Mouse (Mus musculus): ENCODE measurements around the gene Magi1. TPM values are rescaled to one million over a fixed set of nuclear protein-coding genes. Genes with fewer than 3 reads are reported as not detected.

Gene Magi1
- total and polyA plus RNA-seq, 3 experiments = not detected

GRCm38 (mm10) chr6:93983551-93983950 is 300.2 kb downstream of the Magi1 start:
- H3K27me3 ChIP-seq (ENCODE audit: control insufficient read depth in 1 of 2, insufficient read depth in 2 of 2, low read length in 2 of 2) = no peaks in the 10 kb centered on the region
- H3K36me3 ChIP-seq (ENCODE audit: control insufficient read depth in 1 of 2, insufficient read depth in 2 of 2, low read length in 2 of 2) = no peaks in the 10 kb centered on the region
- no peaks in the 10 kb centered on the region for H3K4me1 ChIP-seq (ENCODE audit: control insufficient read depth in 1 of 2, insufficient read depth in 2 of 2, low read length in 2 of 2)
- DNase-seq (ENCODE audit: low read depth, low spot score) = no peak
- H3K9ac ChIP-seq (ENCODE audit: control insufficient read depth, low read depth, low read length, poor library complexity, severe bottlenecking) = no peak overlapping the region
- no peak overlapping the region for H3K27ac ChIP-seq (ENCODE audit: control insufficient read depth, low read depth, low read length)
- no peak overlapping the region for H3K4me3 ChIP-seq (ENCODE audit: control insufficient read depth in 1 of 2, insufficient read depth in 1 of 2, low read depth in 2 of 2, low read length in 2 of 2)
- H3K79me2 ChIP-seq (ENCODE audit: control insufficient read depth, insufficient read depth, low read length, poor library complexity) = no peaks in the 10 kb centered on the region
- H3K9me3 ChIP-seq (replicated peaks; ENCODE audit: insufficient read depth, low read length) = no peaks in the 10 kb centered on the region
- no peak for TF ChIP-seq HCFC1 (IDR thresholded peaks at IDR 0.05; ENCODE audit: low read depth, low read length)
- TF ChIP-seq USF2 (IDR thresholded peaks at IDR 0.05; ENCODE audit: borderline replicate concordance in 1 of 2, insufficient read depth in 1 of 2, low read depth in 1 of 2, low read length in 2 of 2) = no peak
- no peak for TF ChIP-seq NRF1 (IDR thresholded peaks at IDR 0.05; ENCODE audit: insufficient read depth, low read depth, low read length, poor library complexity, severe bottlenecking)
- TF ChIP-seq POLR2A (IDR thresholded peaks at IDR 0.05; ENCODE audit: control insufficient read depth in 1 of 2, insufficient read depth in 1 of 2, low read depth in 1 of 2, low read length in 2 of 2, poor library complexity in 1 of 2) = no peak
- no peak for TF ChIP-seq RCOR1 (IDR thresholded peaks at IDR 0.05; ENCODE audit: low read depth, low read length)
- TF ChIP-seq MAZ (IDR thresholded peaks at IDR 0.05; ENCODE audit: low read depth, low read length) = no peak
- no peak for TF ChIP-seq SMC3 (IDR thresholded peaks at IDR 0.05; ENCODE audit: low read depth, low read length)
- TF ChIP-seq ZNF384 (IDR thresholded peaks at IDR 0.05; ENCODE audit: low read depth, low read length) = no peak
- no peak for TF ChIP-seq GATA1 (IDR thresholded peaks at IDR 0.05; ENCODE audit: low read depth, low read length)
- no peak for TF ChIP-seq SIN3A (IDR thresholded peaks at IDR 0.05; ENCODE audit: low read length)
- no peak for TF ChIP-seq RAD21 (IDR thresholded peaks at IDR 0.05; ENCODE audit: low read depth, low read length)
- TF ChIP-seq POLR2AphosphoS2 (IDR thresholded peaks at IDR 0.05; ENCODE audit: low read length) = no peak
- no peak for TF ChIP-seq TBP (IDR thresholded peaks at IDR 0.05; ENCODE audit: low read depth, low read length)
- TF ChIP-seq CHD1 (IDR thresholded peaks at IDR 0.05; ENCODE audit: low read depth, low read length) = no peak
- no peak for TF ChIP-seq CTCF (IDR thresholded peaks at IDR 0.05 in 2 of 3, conservative IDR thresholded peaks at IDR 0.05 in 1 of 3; ENCODE audit: control insufficient read depth in 1 of 3, insufficient read depth in 1 of 3, low read depth in 2 of 3, low read length in 3 of 3, poor library complexity in 1 of 3, severe bottlenecking in 1 of 3)

- TF ChIP-seq MAX (IDR thresholded peaks at IDR 0.05; ENCODE audit: low read length) (no peak), POLR2AphosphoS2 (IDR thresholded peaks at IDR 0.05; ENCODE audit: low read length) (no peak), MXI1 (IDR thresholded peaks at IDR 0.05; ENCODE audit: low read depth, low read length) (no peak), JUND (IDR thresholded peaks at IDR 0.05; ENCODE audit: low read depth, low read length) (no peak), ZMIZ1 (IDR thresholded peaks at IDR 0.05; ENCODE audit: low read depth, low read length) (no peak), MYC (IDR thresholded peaks at IDR 0.05; ENCODE audit: low read depth, low read length) (no peak), RCOR1 (IDR thresholded peaks at IDR 0.05; ENCODE audit: low read depth, low read length) (no peak), TCF12 (IDR thresholded peaks at IDR 0.05; ENCODE audit: low read depth, low read length) (no peak), NRF1 (IDR thresholded peaks at IDR 0.05; ENCODE audit: insufficient read depth, low read depth, low read length, poor library complexity, severe bottlenecking) (no peak), GABPA (IDR thresholded peaks at IDR 0.05; ENCODE audit: low read depth, low read length) (no peak), SMC3 (IDR thresholded peaks at IDR 0.05; ENCODE audit: low read depth, low read length) (no peak), BHLHE40 (IDR thresholded peaks at IDR 0.05; ENCODE audit: borderline replicate concordance, low read depth, low read length) (no peak), ETS1 (IDR thresholded peaks at IDR 0.05; ENCODE audit: low read depth, low read length) (no peak), KAT2A (conservative IDR thresholded peaks at IDR 0.05; ENCODE audit: low read depth, low read length) (no peak), CTCF (IDR thresholded peaks at IDR 0.05 in 2 of 3, conservative IDR thresholded peaks at IDR 0.05 in 1 of 3; ENCODE audit: control insufficient read depth in 1 of 3, insufficient read depth in 1 of 3, low read depth in 2 of 3, low read length in 3 of 3, poor library complexity in 1 of 3, severe bottlenecking in 1 of 3) (no peak), MAZ (IDR thresholded peaks at IDR 0.05; ENCODE audit: low read depth, low read length) (no peak)
- no peak overlapping the region for H3K9ac ChIP-seq (ENCODE audit: control insufficient read depth, low read depth, low read length, poor library complexity, severe bottlenecking)
- no peaks in the 10 kb centered on the region for H3K9me3 ChIP-seq (replicated peaks; ENCODE audit: insufficient read depth, low read length)
- H3K27ac ChIP-seq (ENCODE audit: control insufficient read depth, low read depth, low read length) = no peak overlapping the region
- H3K4me1 ChIP-seq (ENCODE audit: control insufficient read depth in 1 of 2, insufficient read depth in 2 of 2, low read length in 2 of 2) = no peaks in the 10 kb centered on the region
- no peak overlapping the region for H3K4me3 ChIP-seq (ENCODE audit: control insufficient read depth in 1 of 2, insufficient read depth in 1 of 2, low read depth in 2 of 2, low read length in 2 of 2)
- no peaks in the 10 kb centered on the region for H3K27me3 ChIP-seq (ENCODE audit: control insufficient read depth in 1 of 2, insufficient read depth in 2 of 2, low read length in 2 of 2)
- no peak for DNase-seq (ENCODE audit: low read depth, low spot score)
- no peaks in the 10 kb centered on the region for H3K36me3 ChIP-seq (ENCODE audit: control insufficient read depth in 1 of 2, insufficient read depth in 2 of 2, low read length in 2 of 2)
- no peaks in the 10 kb centered on the region for H3K79me2 ChIP-seq (ENCODE audit: control insufficient read depth, insufficient read depth, low read length, poor library complexity)
Observed at GRCm38 (mm10) chr6:93981211-93981610, 302.5 kb downstream of the Magi1 start.

Measured in MEL (cell line).